Mouse (Mus musculus): Measurements from ENCODE around the gene Lrrc74a.

Gene Lrrc74a

GRCm38 (mm10) chr12:86719961-86720639 lies 14.1 kb upstream of the Lrrc74a start:
- no peak for DNase-seq (ENCODE audit: low read depth, low spot score)

GRCm38 (mm10) chr12:86721453-86721852 lies 12.7 kb upstream of the Lrrc74a start:
- DNase-seq (ENCODE audit: low read depth, low spot score), result no peak

- DNase-seq (ENCODE audit: low read depth, low spot score), result no peak
Measured at GRCm38 (mm10) chr12:86724300-86724699, 9.9 kb upstream of the Lrrc74a start.

- peak; percentile 22 for DNase-seq (ENCODE audit: low read depth, low spot score)
Measured at GRCm38 (mm10) chr12:86725706-86726105, 8.5 kb upstream of the Lrrc74a start.

GRCm38 (mm10) chr12:86726120-86726640 lies 8.0 kb upstream of the Lrrc74a start, which contains the start of gene Angel1:
Gene Angel1, minus strand, starts transcription at chr12:86726460.
- DNase-seq (ENCODE audit: low read depth, low spot score), result peak; percentile 97

GRCm38 (mm10) chr12:86761036-86761435 lies 26.9 kb downstream of the Lrrc74a start:
- DNase-seq (ENCODE audit: low read depth, low spot score), result no peak

GRCm38 (mm10) chr12:86764060-86764459 lies 29.9 kb downstream of the Lrrc74a start:
- no peak for DNase-seq (ENCODE audit: low read depth, low spot score)

GRCm38 (mm10) chr12:86766467-86766866 lies 32.3 kb downstream of the Lrrc74a start:
- no peak for DNase-seq (ENCODE audit: low read depth, low spot score)

GRCm38 (mm10) chr12:86767868-86768631 lies 33.9 kb downstream of the Lrrc74a start:
- DNase-seq (ENCODE audit: low read depth, low spot score), result peak; percentile 43

GRCm38 (mm10) chr12:86768986-86769580 lies 34.9 kb downstream of the Lrrc74a start:
- peak; percentile 71 for DNase-seq (ENCODE audit: low read depth, low spot score)

GRCm38 (mm10) chr12:86769819-86770218 lies 35.6 kb downstream of the Lrrc74a start:
- no peak for DNase-seq (ENCODE audit: low read depth, low spot score)

- DNase-seq (ENCODE audit: low read depth, low spot score), result no peak
Measured at GRCm38 (mm10) chr12:86770261-86770670, 36.1 kb downstream of the Lrrc74a start.

GRCm38 (mm10) chr12:86770927-86771326 lies 36.8 kb downstream of the Lrrc74a start:
- no peak for DNase-seq (ENCODE audit: low read depth, low spot score)

GRCm38 (mm10) chr12:86771823-86772427 lies 37.8 kb downstream of the Lrrc74a start:
- peak; percentile 90 for DNase-seq (ENCODE audit: low read depth, low spot score)

- no peak for DNase-seq (ENCODE audit: low read depth, low spot score)
Measured at GRCm38 (mm10) chr12:86772551-86772950, 38.4 kb downstream of the Lrrc74a start.

GRCm38 (mm10) chr12:86775561-86776280 lies 41.6 kb downstream of the Lrrc74a start:
- no peak for DNase-seq (ENCODE audit: low read depth, low spot score)

- DNase-seq (ENCODE audit: low read depth, low spot score), result no peak
Measured at GRCm38 (mm10) chr12:86776341-86776860, 42.2 kb downstream of the Lrrc74a start.

GRCm38 (mm10) chr12:86778531-86778930 lies 44.4 kb downstream of the Lrrc74a start:
- DNase-seq (ENCODE audit: low read depth, low spot score), result no peak

GRCm38 (mm10) chr12:86779206-86779989 lies 45.2 kb downstream of the Lrrc74a start:
- DNase-seq (ENCODE audit: low read depth, low spot score), result no peak

GRCm38 (mm10) chr12:86781654-86782202 lies 47.6 kb downstream of the Lrrc74a start:
- DNase-seq (ENCODE audit: low read depth, low spot score), result no peak

Measured in embryo, embryonic 11.5 days (tissue).